Mouse (Mus musculus) forebrain, embryonic 11.5 days (tissue): ENCODE measurements around the gene Cd101. TPM values are rescaled to one million over a fixed set of nuclear protein-coding genes. Genes with fewer than 3 reads are reported as not detected.
A peak's percentile ranks its signal among the peaks of the same experiment; 100 is the strongest.

Experiments
- ATAC-seq: fragments of 200-750 bp; cut with Nextera tagmentation; replicated peaks from 2 replicates; pipeline ENCODE4 v1.8.0; 2017; ENCODE audit warnings: moderate TSS enrichment; ENCODE audit not compliant: low FRiP score
- DNase-seq: peaks from one replicate; pipeline ENCODE4 v3.0.0-alpha.2; 2017; ENCODE audit warnings: low spot score
- H3K27ac ChIP-seq: fragments of 300-500 bp; sonication (generic); 2 replicates; pipeline ENCODE4 v1.5.1; 2014; ENCODE audit warnings: low read depth, low read length
- H3K27me3 ChIP-seq: fragments of 300-500 bp; sonication (generic); 2 replicates; pipeline ENCODE4 v1.6.1; 2014; ENCODE audit warnings: mild to moderate bottlenecking, low read length, mixed read lengths; ENCODE audit not compliant: control insufficient read depth, insufficient read depth
- H3K36me3 ChIP-seq: fragments of 300-500 bp; sonication (generic); 2 replicates; pipeline ENCODE4 v1.6.1; 2014; ENCODE audit warnings: mild to moderate bottlenecking, low read length, moderate library complexity, mixed read lengths; ENCODE audit not compliant: control insufficient read depth, insufficient read depth
- H3K4me1 ChIP-seq: fragments of 300-500 bp; sonication (generic); replicated peaks from 2 replicates; pipeline ENCODE4 v1.6.1; 2014; ENCODE audit warnings: low read length, mixed read lengths; ENCODE audit not compliant: control insufficient read depth, insufficient read depth
- H3K4me2 ChIP-seq: fragments of 300-500 bp; sonication (generic); 2 replicates; pipeline ENCODE4 v1.6.1; 2014; ENCODE audit warnings: low read depth, mild to moderate bottlenecking, low read length, moderate library complexity, mixed read lengths; ENCODE audit not compliant: severe bottlenecking
- H3K4me3 ChIP-seq: fragments of 300-500 bp; sonication (generic); 2 replicates; pipeline ENCODE4 v1.5.1; 2014; ENCODE audit warnings: low read depth, low read length
- H3K9ac ChIP-seq: fragments of 300-500 bp; sonication (generic); 2 replicates; pipeline ENCODE4 v1.6.1; 2014; ENCODE audit warnings: low read length
- H3K9me3 ChIP-seq: fragments of 300-500 bp; sonication (generic); 2 replicates; pipeline ENCODE4 v1.6.1; 2016; ENCODE audit warnings: low read length, mixed read lengths; ENCODE audit not compliant: control insufficient read depth
- WGBS: fragments of 180-500 bp; shearing (Covaris S2); extraction: QIAGEN DNeasy Blood & Tissue Kit; methylation state at CpG from one replicate; pipeline ENCODE4 v1.1.7; 2014; 5-methylcytosine and 5-hydroxymethylcytosine counted together
- polyA plus RNA-seq: library from polyadenylated mRNA; unstranded; fragments of >200 nt; fragmentation: Nextera tagmentation; extraction: Ambion mirVana; gene quantifications from 2 replicates; pipeline ENCODE4 v1.2.1, GENCODE M21; 2014

Gene Cd101
- polyA plus RNA-seq, 1 experiment from 2014 or later, result 0.07 TPM

GRCm38 (mm10) chr3:101007112-101007782 is 22.1 kb downstream of the Cd101 start:
- Histone ChIP-seq H3K27me3 (no peaks in the 10 kb centered on the region), H3K9ac (no peak overlapping the region), H3K4me1 (no peaks in the 10 kb centered on the region), H3K27ac (no peak overlapping the region), H3K4me2 (no peak overlapping the region), H3K9me3 (no peaks in the 10 kb centered on the region), H3K4me3 (no peak overlapping the region), H3K36me3 (no peaks in the 10 kb centered on the region)
- no peak for ATAC-seq
- DNase-seq, result no peak
- WGBS, result 82% methylated on average over 5 of the region's 5 CpGs

- Histone ChIP-seq H3K9ac (no peak overlapping the region), H3K27ac (no peak overlapping the region), H3K27me3 (no peaks in the 10 kb centered on the region), H3K4me2 (no peak overlapping the region), H3K9me3 (no peaks in the 10 kb centered on the region), H3K36me3 (no peaks in the 10 kb centered on the region), H3K4me1 (no peaks in the 10 kb centered on the region), H3K4me3 (no peak overlapping the region)
- DNase-seq (no peak), ATAC-seq (no peak)
- WGBS, result 87% methylated on average over 6 of the region's 6 CpGs
These were observed 24.0 kb downstream of the Cd101 start for GRCm38 (mm10) chr3:101005392-101005791.

GRCm38 (mm10) chr3:101003575-101004356 is 25.6 kb downstream of the Cd101 start:
- Histone ChIP-seq H3K27ac (no peak overlapping the region), H3K4me3 (no peak overlapping the region), H3K4me1 (no peaks in the 10 kb centered on the region), H3K27me3 (no peaks in the 10 kb centered on the region), H3K4me2 (no peak overlapping the region), H3K36me3 (no peaks in the 10 kb centered on the region), H3K9me3 (no peaks in the 10 kb centered on the region), H3K9ac (no peak overlapping the region)
- WGBS, result 92% methylated on average over 15 of the region's 15 CpGs
- DNase-seq (no peak), ATAC-seq (no peak)

DNA sequence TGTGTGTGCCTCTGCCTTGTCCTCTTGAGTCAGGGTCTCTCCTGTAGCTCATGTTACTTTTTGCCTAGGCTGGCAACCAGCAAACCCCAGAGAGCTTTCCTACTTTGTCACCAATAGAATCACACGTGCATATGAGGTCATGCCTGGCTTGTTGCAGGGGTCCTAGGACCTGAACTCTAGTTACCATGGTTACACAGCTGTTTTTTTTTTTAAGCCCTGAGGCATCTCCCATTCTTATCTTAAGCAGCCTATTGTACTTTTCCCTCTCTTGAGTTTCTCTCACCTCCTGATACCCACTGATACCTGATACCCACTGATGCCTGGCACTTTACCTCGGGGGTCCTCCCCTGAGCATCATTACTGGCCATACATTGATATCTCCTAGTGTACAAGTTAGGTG is 29.6 kb downstream of the Cd101 start:
- Histone ChIP-seq H3K36me3 (no peaks in the 10 kb centered on the region), H3K27ac (no peak overlapping the region), H3K4me1 (no peaks in the 10 kb centered on the region), H3K27me3 (no peaks in the 10 kb centered on the region), H3K4me2 (no peak overlapping the region), H3K9ac (no peak overlapping the region), H3K9me3 (no peaks in the 10 kb centered on the region), H3K4me3 (no peak overlapping the region)
- WGBS, result 38% methylated on average over 2 of the region's 2 CpGs
- no peak for DNase-seq
- ATAC-seq, result no peak

GRCm38 (mm10) chr3:100998904-100999340 is 30.4 kb downstream of the Cd101 start:
- Histone ChIP-seq H3K9me3 (no peaks in the 10 kb centered on the region), H3K9ac (no peak overlapping the region), H3K27ac (no peak overlapping the region), H3K36me3 (no peaks in the 10 kb centered on the region), H3K4me1 (no peaks in the 10 kb centered on the region), H3K4me3 (no peak overlapping the region), H3K4me2 (no peak overlapping the region), H3K27me3 (no peaks in the 10 kb centered on the region)
- peak; percentile 70 for ATAC-seq
- peak; percentile 81 for DNase-seq
- WGBS, result 16% methylated on average over 6 of the region's 6 CpGs

DNA sequence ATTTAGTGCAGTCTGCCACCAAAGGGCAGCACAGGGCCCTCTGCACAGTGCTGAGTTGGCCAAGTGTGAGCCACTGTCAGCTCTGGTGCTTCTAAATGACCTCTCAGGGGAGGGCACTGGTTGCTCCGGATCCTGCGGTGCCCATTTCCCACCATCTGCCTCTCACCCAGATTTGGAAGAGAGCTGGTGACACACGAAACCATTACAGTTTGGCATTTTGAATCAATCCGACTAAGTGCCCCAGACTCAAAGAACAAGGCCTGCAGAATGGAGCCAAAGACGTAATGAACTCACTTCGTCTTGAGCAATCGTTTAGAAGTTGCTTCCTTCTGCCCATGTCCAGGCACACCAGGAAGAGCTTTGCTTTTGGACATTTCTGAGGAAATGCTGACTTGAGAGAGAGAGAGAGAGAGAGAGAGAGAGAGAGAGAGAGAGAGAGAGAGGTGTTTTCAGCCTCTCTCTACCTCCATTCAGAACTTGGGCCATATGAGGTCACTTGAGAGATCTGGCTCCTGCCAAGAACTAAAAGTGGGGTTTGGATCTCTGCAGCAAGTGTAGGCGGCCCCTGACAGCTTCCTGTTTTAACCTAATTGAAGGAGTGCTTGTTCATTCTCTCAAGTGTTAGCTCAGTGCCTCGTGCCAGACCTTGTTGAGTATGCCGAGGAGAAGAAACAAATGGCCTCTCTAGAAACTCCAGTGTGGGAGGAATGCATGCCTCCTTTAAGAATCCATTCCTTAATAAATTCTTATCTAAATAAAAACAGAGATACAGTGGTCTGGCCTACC is 31.4 kb downstream of the Cd101 start:
- ATAC-seq, result no peak
- Histone ChIP-seq H3K27me3 (no peaks in the 10 kb centered on the region), H3K4me2 (no peak overlapping the region), H3K4me3 (no peak overlapping the region), H3K27ac (no peak overlapping the region), H3K4me1 (no peaks in the 10 kb centered on the region), H3K9me3 (no peaks in the 10 kb centered on the region), H3K9ac (no peak overlapping the region), H3K36me3 (no peaks in the 10 kb centered on the region)
- no peak for DNase-seq
- WGBS, result 87% methylated on average over 10 of the region's 10 CpGs

GRCm38 (mm10) chr3:100994252-100994651 is 35.1 kb downstream of the Cd101 start:
- H3K36me3 ChIP-seq, result no peaks in the 10 kb centered on the region
- H3K4me3 ChIP-seq, result no peak overlapping the region
- no peak overlapping the region for H3K9ac ChIP-seq
- DNase-seq (no peak), ATAC-seq (no peak)
- H3K4me2 ChIP-seq, result no peak overlapping the region
- H3K27me3 ChIP-seq, result no peaks in the 10 kb centered on the region
- H3K9me3 ChIP-seq, result no peaks in the 10 kb centered on the region
- H3K27ac ChIP-seq, result no peak overlapping the region
- no peaks in the 10 kb centered on the region for H3K4me1 ChIP-seq
- 65% methylated on average over 4 of the region's 4 CpGs for WGBS

DNA sequence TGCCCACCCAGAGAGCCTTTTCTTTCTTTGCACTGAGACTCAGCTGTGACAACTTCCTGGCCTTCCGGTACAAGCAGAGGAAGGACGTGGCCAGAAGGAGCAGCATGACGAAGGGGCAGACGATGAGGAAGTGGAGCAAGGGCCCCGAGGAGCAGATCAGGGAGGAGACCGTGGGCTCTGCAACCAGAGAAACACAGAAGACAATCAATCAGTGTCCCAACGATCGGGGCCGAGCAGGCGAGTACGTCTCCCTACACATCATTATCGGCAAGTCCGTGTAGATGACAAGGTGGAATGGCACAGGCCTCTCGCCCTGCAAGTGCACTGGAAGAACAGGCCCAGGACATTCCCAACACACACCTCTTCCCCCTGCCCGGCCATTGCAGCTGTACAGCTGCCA is 35.6 kb downstream of the Cd101 start:
- H3K4me3 ChIP-seq, result no peak overlapping the region
- H3K36me3 ChIP-seq, result no peaks in the 10 kb centered on the region
- no peak overlapping the region for H3K9ac ChIP-seq
- H3K9me3 ChIP-seq, result no peaks in the 10 kb centered on the region
- WGBS, result 89% methylated on average over 15 of the region's 15 CpGs
- ATAC-seq (no peak), DNase-seq (no peak)
- H3K4me2 ChIP-seq, result no peak overlapping the region
- H3K27me3 ChIP-seq, result no peaks in the 10 kb centered on the region
- no peak overlapping the region for H3K27ac ChIP-seq
- H3K4me1 ChIP-seq, result no peaks in the 10 kb centered on the region
